Mouse (Mus musculus) cerebellum, adult 2 months (tissue): Measurements from ENCODE around the gene Cdadc1.

Source experiments
- CTCF ChIP-seq: fragments of 200-500 bp; IDR thresholded peaks from 2 replicates; pipeline ENCODE4 v1.5.1; 2011; ENCODE audit warnings: low read depth, mild to moderate bottlenecking, control low read depth, low read length, moderate library complexity, borderline replicate concordance; ENCODE audit not compliant: insufficient read depth
- POLR2A ChIP-seq: fragments of 200-500 bp; IDR thresholded peaks from 2 replicates; pipeline ENCODE4 v1.6.1; 2011; ENCODE audit warnings: low read length, control low read depth, borderline replicate concordance; ENCODE audit not compliant: insufficient read depth

DNA sequence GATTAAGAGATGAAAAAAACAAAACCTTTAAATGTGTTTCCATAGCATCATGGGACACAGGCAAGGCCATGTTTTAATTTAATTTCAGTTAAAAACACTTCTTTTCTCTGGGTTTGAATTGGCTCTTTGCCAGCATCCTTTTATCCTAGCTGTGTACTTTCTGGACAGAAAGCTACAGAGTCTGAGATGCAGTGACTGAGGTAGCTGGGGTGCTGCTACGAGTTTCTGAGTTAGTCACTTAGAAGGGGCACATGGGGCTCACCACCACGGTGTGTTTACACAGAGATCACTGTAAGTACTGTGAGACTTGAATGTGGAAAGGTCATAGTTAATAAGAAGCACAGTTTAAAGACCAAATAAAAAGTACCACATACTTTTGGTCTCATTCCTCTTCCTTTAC, 49.2 kb downstream of the Cdadc1 start:
- no peak for TF ChIP-seq CTCF
- TF ChIP-seq POLR2A, result no peak
